Mouse (Mus musculus) ES-E14 (cell line): Measurements from ENCODE around the gene Ofd1. TPM values are rescaled to one million over a fixed set of nuclear protein-coding genes. Genes with fewer than 3 reads are reported as not detected.

Experiments used
- DNase-seq: peaks from one replicate; pipeline ENCODE4 v3.0.0-alpha.2; 2013; ENCODE audit warnings: low read depth, low spot score
- H3K27ac ChIP-seq: 2 replicates; pipeline ENCODE4 v1.5.1; 2012; ENCODE audit warnings: low read depth, mild to moderate bottlenecking, low read length, moderate library complexity, mixed read lengths; ENCODE audit not compliant: poor library complexity, insufficient read depth, severe bottlenecking
- H3K36me3 ChIP-seq: 2 replicates; pipeline ENCODE4 v1.6.1; 2012; ENCODE audit warnings: mild to moderate bottlenecking, low read length, moderate library complexity, mixed read lengths; ENCODE audit not compliant: control insufficient read depth, poor library complexity, insufficient read depth, severe bottlenecking
- H3K4me1 ChIP-seq, 2 experiments: fragments of 150-350 bp in 1 of 2; sonication (generic) in 1 of 2; 2 replicates each; pipeline ENCODE4 v1.6.1; 2012; ENCODE audit warnings: low read length in 2 of 2, mild to moderate bottlenecking in 1 of 2, mixed read lengths in 1 of 2; ENCODE audit not compliant: control insufficient read depth in 2 of 2, insufficient read depth in 2 of 2, poor library complexity in 1 of 2
- H3K4me3 ChIP-seq, 2 experiments: fragments of 150-350 bp in 1 of 2; sonication (generic) in 1 of 2; 2 replicates each; pipeline ENCODE4 v1.5.1; 2012; ENCODE audit warnings: low read length in 2 of 2, low read depth in 1 of 2, mild to moderate bottlenecking in 1 of 2, mixed read lengths in 1 of 2; ENCODE audit not compliant: insufficient read depth in 1 of 2, poor library complexity in 1 of 2, severe bottlenecking in 1 of 2
- H3K9ac ChIP-seq: 2 replicates; pipeline ENCODE4 v1.6.1; 2012; ENCODE audit warnings: low read depth, mild to moderate bottlenecking, low read length, mixed read lengths; ENCODE audit not compliant: poor library complexity, insufficient read depth, severe bottlenecking
- H3K9me3 ChIP-seq: fragments of 150-350 bp; sonication (generic); 2 replicates; pipeline ENCODE4 v1.6.1; 2012; ENCODE audit warnings: low read depth, mild to moderate bottlenecking, low read length; ENCODE audit not compliant: control insufficient read depth, insufficient read depth
- CHD2 ChIP-seq: IDR thresholded peaks from 2 replicates; pipeline ENCODE4 v1.6.1; 2014; ENCODE audit warnings: mild to moderate bottlenecking, low read depth, low read length, inconsistent platforms
- HCFC1 ChIP-seq: IDR thresholded peaks from 2 replicates; pipeline ENCODE4 v1.6.1; 2012; ENCODE audit warnings: low read length, inconsistent platforms, borderline replicate concordance; ENCODE audit not compliant: insufficient read depth
- MAFK ChIP-seq: IDR thresholded peaks from 2 replicates; pipeline ENCODE4 v1.6.1; 2014; ENCODE audit warnings: mild to moderate bottlenecking, low read depth, low read length, inconsistent platforms; ENCODE audit not compliant: insufficient read depth
- ZC3H11A ChIP-seq: IDR thresholded peaks from 2 replicates; pipeline ENCODE4 v1.6.1; 2012; ENCODE audit warnings: low read depth, mild to moderate bottlenecking, inconsistent platforms, low read length, borderline replicate concordance
- ZNF384 ChIP-seq: IDR thresholded peaks from 2 replicates; pipeline ENCODE4 v1.6.1; 2012; ENCODE audit warnings: low read depth, low read length, inconsistent platforms
- in situ Hi-C, 2 experiments: fragments of 600-800 bp; cut with MboI; formaldehyde crosslinking; loops; one replicate each; pipeline ENCODE4 v1.15.1; 2025; ENCODE audit warnings: low sequenced_read_pairs in 2 of 2, inconsistent platforms in 1 of 2; ENCODE audit not compliant: unreplicated experiment in 2 of 2
- total RNA-seq: library from RNA; depleted of rRNA; stranded (reverse); fragments of 300-350 nt; gene quantifications from 2 replicates; pipeline ENCODE4 v1.2.3, GENCODE M21; 2012

Gene Ofd1
- total RNA-seq, 1 experiment: 10.7 TPM

- Histone ChIP-seq H3K9me3 (no peaks in the 10 kb centered on the region), H3K27ac (no peak overlapping the region), H3K4me1 (no peaks in the 10 kb centered on the region), H3K36me3 (no peaks in the 10 kb centered on the region), H3K4me3 (no peak overlapping the region), H3K9ac (no peak overlapping the region)
- no peak for DNase-seq
- in situ Hi-C loops: loop anchor here in 1 of 2 experiments (25.0 kb wide), 1 partner anchor 197 kb away; the partner anchor contains the start of gene Gemin8
- TF ChIP-seq CHD2 (no peak), ZC3H11A (no peak), HCFC1 (no peak), MAFK (no peak), ZNF384 (no peak)
These were observed 81.5 kb downstream of the Ofd1 start for GRCm38 (mm10) chrX:166358955-166359354.

GRCm38 (mm10) chrX:166356276-166356675 lies 84.2 kb downstream of the Ofd1 start:
- Histone ChIP-seq H3K4me3 (no peak overlapping the region), H3K36me3 (no peaks in the 10 kb centered on the region), H3K27ac (no peak overlapping the region), H3K4me1 (no peaks in the 10 kb centered on the region), H3K9ac (no peak overlapping the region), H3K9me3 (no peaks in the 10 kb centered on the region)
- in situ Hi-C loops: loop anchor here in 1 of 2 experiments (25.0 kb wide), 1 partner anchor 194 kb away; the partner anchor contains the start of gene Gemin8
- no peak for DNase-seq
- no peak for TF ChIP-seq MAFK
- no peak for TF ChIP-seq HCFC1
- no peak for TF ChIP-seq ZC3H11A
- TF ChIP-seq ZNF384: no peak
- no peak for TF ChIP-seq CHD2

GRCm38 (mm10) chrX:166354913-166355312 lies 85.6 kb downstream of the Ofd1 start:
- Histone ChIP-seq H3K9me3 (no peaks in the 10 kb centered on the region), H3K4me3 (no peak overlapping the region), H3K4me1 (no peaks in the 10 kb centered on the region), H3K9ac (no peak overlapping the region), H3K27ac (no peak overlapping the region), H3K36me3 (no peaks in the 10 kb centered on the region)
- no peak for DNase-seq
- TF ChIP-seq HCFC1 (no peak), ZC3H11A (no peak), CHD2 (no peak), ZNF384 (no peak), MAFK (no peak)
- in situ Hi-C loops: loop anchor here in 1 of 2 experiments (25.0 kb wide), 1 partner anchor 193 kb away; the partner anchor contains the start of gene Gemin8

GRCm38 (mm10) chrX:166353412-166353811 lies 87.1 kb downstream of the Ofd1 start:
- in situ Hi-C loops: loop anchor here in 1 of 2 experiments (25.0 kb wide), 1 partner anchor 191 kb away; the partner anchor contains the start of gene Gemin8
- no peaks in the 10 kb centered on the region for H3K9me3 ChIP-seq
- H3K27ac ChIP-seq: no peak overlapping the region
- H3K4me1 ChIP-seq: no peaks in the 10 kb centered on the region
- no peak overlapping the region for H3K4me3 ChIP-seq
- TF ChIP-seq ZNF384 (no peak), MAFK (no peak), CHD2 (no peak), ZC3H11A (no peak), HCFC1 (no peak)
- DNase-seq: no peak
- no peaks in the 10 kb centered on the region for H3K36me3 ChIP-seq
- no peak overlapping the region for H3K9ac ChIP-seq

- peak; percentile 19 for DNase-seq
- no peak overlapping the region for H3K27ac ChIP-seq
- no peak overlapping the region for H3K4me3 ChIP-seq
- no peak overlapping the region for H3K9ac ChIP-seq
- H3K36me3 ChIP-seq: no peaks in the 10 kb centered on the region
- no peak for TF ChIP-seq CHD2
- no peak for TF ChIP-seq ZNF384
- TF ChIP-seq MAFK: no peak
- TF ChIP-seq HCFC1: no peak
- TF ChIP-seq ZC3H11A: peak; percentile 59; the same call in 1 of the 2 replicates
- in situ Hi-C loops: loop anchor here in 1 of 2 experiments (25.0 kb wide), 1 partner anchor 189 kb away; the partner anchor contains the start of gene Gemin8
- no peaks in the 10 kb centered on the region for H3K9me3 ChIP-seq
- H3K4me1 ChIP-seq: no peaks in the 10 kb centered on the region
These were observed 88.7 kb downstream of the Ofd1 start for GRCm38 (mm10) chrX:166351790-166352189.
